Mouse (Mus musculus): ENCODE data around the gene Cmpk2. TPM values are rescaled to one million over a fixed set of nuclear protein-coding genes. Genes with fewer than 3 reads are reported as not detected.
A peak's percentile ranks its signal among the peaks of the same experiment; 100 is the strongest.

The Cmpk2 gene
- polyA plus RNA-seq, 1 experiment from 2014 or later: 9.2 TPM

- no peaks in the 10 kb centered on the region for H3K27me3 ChIP-seq (ENCODE audit: insufficient read depth, low read length)
- no peaks in the 10 kb centered on the region for H3K4me1 ChIP-seq (ENCODE audit: insufficient read depth, low read length)
- no peak overlapping the region for H3K27ac ChIP-seq (ENCODE audit: low read length)
- H3K9me3 ChIP-seq (ENCODE audit: low read length): no peaks in the 10 kb centered on the region
- no peak for ATAC-seq (ENCODE audit: low FRiP score, low TSS enrichment)
- H3K4me2 ChIP-seq (replicated peaks; ENCODE audit: low read depth, low read length): no peak overlapping the region
- no peak overlapping the region for H3K4me3 ChIP-seq (ENCODE audit: low read length)
- no peak overlapping the region for H3K9ac ChIP-seq (replicated peaks; ENCODE audit: low read length)
- WGBS: 85% methylated on average over 3 of the region's 3 CpGs
- no peaks in the 10 kb centered on the region for H3K36me3 ChIP-seq (ENCODE audit: insufficient read depth, low read length)
Observed at GRCm38 (mm10) chr12:26518206-26518605, 49.2 kb downstream of the Cmpk2 start.

- ATAC-seq (ENCODE audit: low FRiP score, low TSS enrichment): peak; percentile 74
- Histone ChIP-seq H3K4me1 (ENCODE audit: insufficient read depth, low read length) (peaks cover 5% of the 10 kb centered on the region; the same call in 1 of the 2 replicates), H3K4me2 (replicated peaks; ENCODE audit: low read depth, low read length) (no peak overlapping the region), H3K36me3 (ENCODE audit: insufficient read depth, low read length) (no peaks in the 10 kb centered on the region), H3K27ac (ENCODE audit: low read length) (no peak overlapping the region), H3K9me3 (ENCODE audit: low read length) (no peaks in the 10 kb centered on the region), H3K27me3 (ENCODE audit: insufficient read depth, low read length) (no peaks in the 10 kb centered on the region), H3K9ac (replicated peaks; ENCODE audit: low read length) (no peak overlapping the region), H3K4me3 (ENCODE audit: low read length) (no peak overlapping the region)
- WGBS: 50% methylated on average over 3 of the region's 3 CpGs
Observed at GRCm38 (mm10) chr12:26524943-26525697, 56.1 kb downstream of the Cmpk2 start.

- ATAC-seq (ENCODE audit: low FRiP score, low TSS enrichment): no peak
- Histone ChIP-seq H3K9ac (replicated peaks; ENCODE audit: low read length) (no peak overlapping the region), H3K27ac (ENCODE audit: low read length) (no peak overlapping the region), H3K9me3 (ENCODE audit: low read length) (peaks cover 5% of the 10 kb centered on the region), H3K27me3 (ENCODE audit: insufficient read depth, low read length) (no peaks in the 10 kb centered on the region), H3K4me2 (replicated peaks; ENCODE audit: low read depth, low read length) (no peak overlapping the region), H3K36me3 (ENCODE audit: insufficient read depth, low read length) (no peaks in the 10 kb centered on the region), H3K4me3 (ENCODE audit: low read length) (no peak overlapping the region), H3K4me1 (ENCODE audit: insufficient read depth, low read length) (peaks cover 5% of the 10 kb centered on the region; the same call in 1 of the 2 replicates)
- WGBS: 53% methylated on average over 5 of the region's 5 CpGs
Observed at GRCm38 (mm10) chr12:26525698-26526026, 56.7 kb downstream of the Cmpk2 start.

Other genes starting within 250 kb of the Cmpk2 start
- gene Rnf144a, start 54.0 kb upstream of the Cmpk2 start, polyA plus RNA-seq (2015; fragmentation: Nextera tagmentation; extraction: Ambion mirVana): 35.1 and 38.6 TPM in 2 replicates
- gene Rsad2, start 12.8 kb upstream of the Cmpk2 start, polyA plus RNA-seq (2015; fragmentation: Nextera tagmentation; extraction: Ambion mirVana): 27.3 and 28.0 TPM in 2 replicates